Mouse (Mus musculus) T-helper 1 cell (primary cell): ENCODE data around the gene Klf6.

ENCODE experiments used
- in situ Hi-C: fragments of 300-600 bp; cut with MboI, MseI; formaldehyde crosslinking; loops from one replicate; pipeline ENCODE4 v1.15.1; 2025; ENCODE audit warnings: high pct_unique_total_duplicates

Gene Klf6

GRCm38 (mm10) chr13:5861157-5862002 lies at the start of gene Klf6:
Klf6 (plus strand) TSS chr13:5861482.
- in situ Hi-C loops = loop anchor here (5.0 to 25.0 kb wide), 3 partner anchors 94 to 776 kb away; partner anchors contain the start of gene Pfkp

GRCm38 (mm10) chr13:5813433-5813832 lies 47.8 kb upstream of the Klf6 start:
- in situ Hi-C loops = no loop called here

GRCm38 (mm10) chr13:5817250-5817649 lies 44.0 kb upstream of the Klf6 start:
- in situ Hi-C loops = no loop called here

- in situ Hi-C loops = no loop called here
Observed at GRCm38 (mm10) chr13:5819173-5819572, 42.1 kb upstream of the Klf6 start.

- in situ Hi-C loops = no loop called here
Observed at GRCm38 (mm10) chr13:5822586-5822985, 38.7 kb upstream of the Klf6 start.

GRCm38 (mm10) chr13:5823150-5823549 lies 38.1 kb upstream of the Klf6 start:
- in situ Hi-C loops = no loop called here

GRCm38 (mm10) chr13:5824189-5824815 lies 37.0 kb upstream of the Klf6 start:
- in situ Hi-C loops = no loop called here

- in situ Hi-C loops = no loop called here
Observed at GRCm38 (mm10) chr13:5826170-5826827, 35.0 kb upstream of the Klf6 start.

GRCm38 (mm10) chr13:5831976-5832375 lies 29.3 kb upstream of the Klf6 start:
- in situ Hi-C loops = no loop called here

- in situ Hi-C loops = no loop called here
Observed at GRCm38 (mm10) chr13:5837174-5837777, 24.0 kb upstream of the Klf6 start.

GRCm38 (mm10) chr13:5841418-5841817 lies 19.9 kb upstream of the Klf6 start:
- in situ Hi-C loops = loop anchor here (5.0 kb wide), 1 partner anchor 39 kb away; no protein-coding TSS in a partner anchor

GRCm38 (mm10) chr13:5842911-5843310 lies 18.4 kb upstream of the Klf6 start:
- in situ Hi-C loops = loop anchor here (5.0 kb wide), 1 partner anchor 41 kb away; no protein-coding TSS in a partner anchor

GRCm38 (mm10) chr13:5843829-5844228 lies 17.5 kb upstream of the Klf6 start:
- in situ Hi-C loops = loop anchor here (5.0 kb wide), 1 partner anchor 42 kb away; no protein-coding TSS in a partner anchor

GRCm38 (mm10) chr13:5844338-5844737 lies 16.9 kb upstream of the Klf6 start:
- in situ Hi-C loops = loop anchor here (5.0 kb wide), 1 partner anchor 42 kb away; no protein-coding TSS in a partner anchor

GRCm38 (mm10) chr13:5845161-5845590 lies 16.1 kb upstream of the Klf6 start:
- in situ Hi-C loops = no loop called here

- in situ Hi-C loops = no loop called here
Observed at GRCm38 (mm10) chr13:5845605-5846004, 15.7 kb upstream of the Klf6 start.

GRCm38 (mm10) chr13:5846860-5847259 lies 14.4 kb upstream of the Klf6 start:
- in situ Hi-C loops = no loop called here

GRCm38 (mm10) chr13:5847736-5848135 lies 13.5 kb upstream of the Klf6 start:
- in situ Hi-C loops = no loop called here

GRCm38 (mm10) chr13:5860651-5861156 lies 578 bp upstream of the Klf6 start:
- in situ Hi-C loops = loop anchor here (5.0 to 25.0 kb wide), 3 partner anchors 93 to 777 kb away; partner anchors contain the start of gene Pfkp

- in situ Hi-C loops = loop anchor here (5.0 to 25.0 kb wide), 3 partner anchors 95 to 775 kb away; partner anchors contain the start of gene Pfkp
Observed at GRCm38 (mm10) chr13:5862003-5862625, 832 bp downstream of the Klf6 start.
